Mouse (Mus musculus): ENCODE data around the gene Ccdc92. TPM values are rescaled to one million over a fixed set of nuclear protein-coding genes. Genes with fewer than 3 reads are reported as not detected.

The Ccdc92 gene
- total RNA-seq, 2 experiments from 2014 or later: 0.26 to 0.40 TPM

- DNase-seq: no peak
Measured at GRCm38 (mm10) chr5:124854202-124854601, 8.0 kb downstream of the Ccdc92 start.

DNA sequence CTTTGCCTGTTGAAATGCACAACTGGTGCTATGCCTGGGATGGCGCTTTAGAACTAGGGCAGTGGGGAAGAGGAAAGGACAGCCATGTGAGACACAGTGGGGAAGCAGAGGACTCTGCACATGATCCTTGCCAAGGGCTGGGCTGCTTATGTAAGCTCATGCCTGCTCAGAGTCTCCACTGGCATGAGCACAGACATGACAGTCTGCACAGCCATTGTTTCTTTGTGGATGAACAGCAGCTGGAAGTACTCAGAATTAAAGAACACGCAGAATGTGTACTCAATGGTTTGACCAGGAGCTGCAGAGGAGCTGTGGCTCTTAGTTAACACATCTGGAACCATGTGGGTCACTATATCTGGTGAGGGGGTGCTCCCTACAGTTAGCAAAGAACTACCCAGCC lies 9.1 kb downstream of the Ccdc92 start:
- no peak for DNase-seq

DNA sequence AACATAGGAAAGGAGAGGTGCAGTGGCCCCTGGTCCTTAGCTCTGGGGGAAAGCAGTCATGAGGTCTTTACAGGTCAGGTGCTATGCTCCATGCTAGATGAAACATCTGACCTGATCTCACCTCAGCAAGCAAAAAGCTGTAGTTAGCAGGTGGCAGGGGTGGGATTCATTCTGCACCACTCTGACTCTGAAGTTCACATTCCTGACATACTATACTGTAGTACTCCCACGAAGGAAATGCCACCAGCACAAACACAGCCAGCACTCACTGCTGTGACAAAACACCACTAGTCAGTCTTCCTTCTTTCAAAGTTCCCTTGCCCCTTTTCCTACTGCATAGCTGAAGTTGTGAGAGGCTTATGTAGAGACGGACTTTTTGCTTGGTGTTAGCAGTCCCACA lies 9.9 kb downstream of the Ccdc92 start:
- no peak for DNase-seq

DNA sequence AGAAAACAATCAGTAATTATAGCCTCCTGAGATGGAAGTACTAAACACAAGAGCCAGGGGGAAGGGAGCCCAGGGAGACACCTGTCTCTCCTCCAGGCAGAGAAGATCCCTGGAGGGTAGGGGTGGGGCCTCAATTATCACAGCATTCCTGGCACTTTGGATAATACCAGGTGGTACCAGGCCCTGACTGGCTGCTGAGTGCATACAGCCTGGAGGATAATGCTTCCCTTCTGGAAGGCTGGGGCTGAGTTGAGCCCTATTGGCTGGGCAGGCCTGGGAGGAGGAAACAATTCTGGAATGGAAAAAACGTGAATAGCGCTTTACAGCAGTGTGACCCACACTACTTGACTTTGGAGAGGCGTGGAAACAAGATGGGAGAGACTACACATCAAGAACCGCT lies 10.7 kb downstream of the Ccdc92 start:
- DNase-seq: no peak

DNA sequence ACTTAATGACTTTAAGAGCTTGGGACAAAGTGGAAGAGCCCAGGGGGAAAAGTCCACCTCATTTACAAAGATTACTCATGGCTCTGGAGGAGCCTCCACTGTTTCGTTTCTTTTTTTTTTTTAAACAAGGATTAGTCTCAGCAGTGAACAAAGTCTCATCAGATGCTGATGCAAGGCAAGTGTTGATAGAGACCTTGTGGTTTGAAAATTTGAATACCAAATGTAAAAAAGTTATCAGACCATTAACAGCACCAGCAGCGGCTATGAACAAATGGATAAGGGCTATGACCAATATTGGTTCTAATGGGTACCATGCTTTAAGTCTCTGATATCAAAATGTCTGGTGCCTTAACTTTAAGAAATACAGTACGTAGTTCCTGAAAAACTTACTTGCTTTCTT lies 13.2 kb downstream of the Ccdc92 start:
- no peak for DNase-seq

DNA sequence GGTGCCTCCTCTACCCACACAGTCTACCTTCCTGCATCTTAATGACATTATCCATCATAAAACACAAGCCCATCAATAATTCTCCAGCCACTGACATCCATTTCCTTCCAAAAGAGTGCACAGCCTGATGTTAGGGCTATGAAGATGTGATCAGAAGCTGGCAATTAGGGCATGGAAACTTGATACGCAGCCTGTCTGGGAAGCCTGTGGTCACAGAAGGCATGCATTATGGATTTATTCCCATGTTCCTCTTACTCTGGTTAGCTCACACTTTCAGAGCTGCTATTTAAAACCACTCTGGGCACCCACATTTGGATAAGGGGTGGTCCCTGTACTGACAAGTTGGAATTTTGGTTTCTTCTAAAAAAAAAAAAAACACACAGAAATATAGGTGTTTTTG lies 15.2 kb downstream of the Ccdc92 start:
- no peak for DNase-seq

GRCm38 (mm10) chr5:124844929-124845328 lies 17.3 kb downstream of the Ccdc92 start:
- DNase-seq: no peak

GRCm38 (mm10) chr5:124843386-124843785 lies 18.8 kb downstream of the Ccdc92 start:
- no peak for DNase-seq

- no peak for DNase-seq
Measured at GRCm38 (mm10) chr5:124840669-124841068, 21.6 kb downstream of the Ccdc92 start.

GRCm38 (mm10) chr5:124840202-124840601 lies 22.0 kb downstream of the Ccdc92 start:
- DNase-seq: no peak

- no peak for DNase-seq
Measured at GRCm38 (mm10) chr5:124836621-124837020, 25.6 kb downstream of the Ccdc92 start.

- no peak for DNase-seq
Measured at GRCm38 (mm10) chr5:124836075-124836474, 26.1 kb downstream of the Ccdc92 start.

DNA sequence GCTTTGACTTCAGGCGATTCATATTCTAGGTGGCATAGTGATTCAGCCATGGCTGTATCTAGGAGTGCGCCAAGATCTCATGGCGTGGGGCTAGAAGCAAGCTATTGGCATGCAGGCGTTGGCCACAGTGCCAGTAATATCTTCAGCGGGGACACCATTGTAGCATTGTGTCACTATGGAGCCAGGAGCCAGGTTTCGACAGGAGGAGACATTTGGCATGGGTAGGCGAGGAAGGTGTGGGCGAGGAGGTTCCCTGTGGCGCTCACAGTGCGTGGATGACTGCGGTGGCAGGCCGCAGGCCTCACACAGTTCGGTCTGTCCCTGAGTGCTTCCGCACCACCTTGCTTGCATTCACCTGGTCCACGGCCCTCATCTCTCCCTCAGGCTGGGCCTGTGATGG lies 27.0 kb downstream of the Ccdc92 start:
- no peak for DNase-seq

DNA sequence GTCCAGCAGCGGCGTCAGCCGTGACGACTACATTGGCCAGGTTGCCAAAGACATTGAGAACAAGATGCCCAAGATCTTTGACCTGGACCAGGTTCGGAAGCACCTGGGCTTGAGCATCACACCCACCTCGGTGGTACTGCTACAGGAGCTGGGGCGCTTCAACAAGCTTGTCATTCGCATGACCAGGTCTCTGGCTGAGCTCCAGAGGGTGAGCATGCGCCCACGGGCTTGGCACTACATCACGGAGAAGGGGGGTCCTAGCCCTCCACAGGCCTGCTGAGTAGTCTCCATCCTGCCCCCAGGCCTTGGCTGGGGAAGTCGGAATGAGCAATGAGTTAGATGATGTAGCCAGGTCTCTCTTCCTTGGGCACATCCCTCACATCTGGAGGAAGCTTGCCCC lies 31.9 kb downstream of the Ccdc92 start:
- DNase-seq: no peak

GRCm38 (mm10) chr5:124822128-124822894 lies 39.9 kb downstream of the Ccdc92 start:
- no peak for DNase-seq

GRCm38 (mm10) chr5:124817050-124817449 lies 45.2 kb downstream of the Ccdc92 start:
- DNase-seq: no peak

DNA sequence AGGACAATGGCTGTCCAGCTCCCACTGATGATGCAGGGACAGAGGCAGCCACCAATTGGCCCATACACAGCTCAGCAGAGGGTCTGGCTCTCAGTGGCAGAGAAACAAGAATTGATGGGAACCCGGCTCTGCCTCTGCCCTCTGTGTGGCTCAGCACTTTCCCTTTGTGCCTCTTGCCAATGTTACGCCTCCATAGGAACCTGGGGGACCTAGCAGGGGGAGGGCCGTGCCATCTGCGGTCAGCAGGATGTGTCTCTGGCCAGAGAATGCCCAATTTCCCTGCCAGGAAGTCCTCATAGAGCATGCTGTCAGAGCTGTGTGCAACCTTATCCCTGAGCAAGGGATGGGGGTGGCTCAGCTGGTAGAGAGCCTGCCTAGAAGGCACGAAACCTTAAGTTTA lies 47.4 kb downstream of the Ccdc92 start:
- no peak for DNase-seq

GRCm38 (mm10) chr5:124812466-124812865 lies 49.8 kb downstream of the Ccdc92 start:
- DNase-seq: no peak

GRCm38 (mm10) chr5:124809708-124810366 lies 52.4 kb downstream of the Ccdc92 start:
- peak; percentile 20 for DNase-seq

DNA sequence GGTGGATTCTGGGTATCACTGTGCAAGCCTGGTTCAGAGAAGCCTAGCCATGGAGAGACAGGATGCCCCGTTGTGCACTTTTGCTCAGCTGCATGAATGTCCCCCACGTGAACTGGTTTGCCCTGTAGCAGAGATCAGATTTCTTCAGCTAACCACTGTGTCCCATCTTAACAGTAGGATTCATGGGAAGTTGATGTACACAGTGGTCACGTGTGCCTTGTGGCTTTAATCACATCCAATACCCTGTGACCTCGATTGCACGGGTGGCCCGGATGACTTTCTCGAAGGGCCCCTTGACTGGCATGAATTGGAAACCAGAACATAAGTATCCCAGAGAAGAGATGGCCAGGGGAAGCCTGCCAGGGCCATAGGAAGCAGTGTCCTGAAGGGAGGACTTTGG lies 70.1 kb downstream of the Ccdc92 start:
- DNase-seq: no peak

- DNase-seq: no peak
Measured at GRCm38 (mm10) chr5:124785650-124786049, 76.6 kb downstream of the Ccdc92 start.
